Mouse (Mus musculus) heart, adult 2 months (tissue): ENCODE measurements around the gene Tmem120a. TPM values are rescaled to one million over a fixed set of nuclear protein-coding genes. Genes with fewer than 3 reads are reported as not detected.
A peak's percentile ranks its signal among the peaks of the same experiment; 100 is the strongest.

ENCODE experiments used
- DNase-seq, 2 experiments: peaks; one replicate each; pipeline ENCODE4 v3.0.0; 2021
- H3K27ac ChIP-seq: fragments of 200-600 bp; 2 replicates; pipeline ENCODE4 v1.8.1; 2022
- H3K27me3 ChIP-seq: fragments of 200-500 bp; 2 replicates; pipeline ENCODE4 v1.6.1; 2012; ENCODE audit warnings: mild to moderate bottlenecking, low read length, inconsistent platforms, mixed read lengths; ENCODE audit not compliant: control insufficient read depth, insufficient read depth
- H3K36me3 ChIP-seq: fragments of 200-500 bp; 2 replicates; pipeline ENCODE4 v1.6.1; 2012; ENCODE audit warnings: low read length, inconsistent platforms; ENCODE audit not compliant: control insufficient read depth, insufficient read depth
- H3K4me1 ChIP-seq: fragments of 200-500 bp; 2 replicates; pipeline ENCODE4 v1.6.1; 2011; ENCODE audit warnings: low read length; ENCODE audit not compliant: control insufficient read depth, insufficient read depth
- H3K4me3 ChIP-seq: fragments of 200-600 bp; 2 replicates; pipeline ENCODE4 v1.8.1; 2022
- H3K79me2 ChIP-seq: fragments of 200-500 bp; replicated peaks from 2 replicates; pipeline ENCODE4 v1.6.1; 2012; ENCODE audit warnings: mild to moderate bottlenecking, inconsistent platforms, low read length, moderate library complexity, mixed read lengths; ENCODE audit not compliant: control insufficient read depth, insufficient read depth
- H3K9ac ChIP-seq: fragments of 200-500 bp; 2 replicates; pipeline ENCODE4 v1.6.1; 2012; ENCODE audit warnings: low read depth, mild to moderate bottlenecking, control low read depth, inconsistent platforms, low read length, mixed read lengths
- CTCF ChIP-seq: fragments of 200-600 bp; IDR thresholded peaks from 2 replicates; pipeline ENCODE4 v1.8.1; 2022; ENCODE audit warnings: antibody characterized with exemption, mild to moderate bottlenecking, moderate library complexity
- EP300 ChIP-seq: fragments of 200-500 bp; IDR thresholded peaks from 2 replicates; pipeline ENCODE4 v1.6.1; 2011; ENCODE audit warnings: low read depth, low read length, control low read depth; ENCODE audit not compliant: insufficient read depth
- POLR2A ChIP-seq: fragments of 200-500 bp; IDR thresholded peaks from 2 replicates; pipeline ENCODE4 v1.6.1; 2011; ENCODE audit warnings: mild to moderate bottlenecking, low read depth, low read length, control low read depth; ENCODE audit not compliant: insufficient read depth
- WGBS: fragments of 180-500 bp; shearing (Covaris S2); methylation state at CpG from one replicate; pipeline ENCODE4 v1.1.7; 2018; 5-methylcytosine and 5-hydroxymethylcytosine counted together
- intact Hi-C: fragments of 180-260 bp; cut with DNase I; formaldehyde crosslinking; loops from one replicate; pipeline ENCODE4 v1.15.1; 2025
- long read RNA-seq: library from polyadenylated mRNA; stranded (forward); transcript quantifications from one replicate; pipeline ENCODE4 v2.0.0, GENCODE M21; 2021
- polyA plus RNA-seq: library from polyadenylated mRNA; depleted of rRNA; stranded (reverse); fragments of >200 nt; gene quantifications from 2 replicates; pipeline ENCODE4 v1.2.3, GENCODE M21; 2012; rRNA removed
- total RNA-seq, 2 experiments: library from RNA; stranded (reverse); gene quantifications; 2 replicates each; pipeline ENCODE4 v1.2.3; 2021

Tmem120a gene
- total RNA-seq, result 10 to 100 TPM; 13.6 to 19.3 TPM
- 18.5 and 27.3 TPM in 2 replicates for polyA plus RNA-seq
- long read RNA-seq, transcript Tmem120a-201 (12 exons, 1,559 nt), result major isoform, 34 of 39 reads
- long read RNA-seq, partial matches to known transcripts, result 2 of 39 reads
- long read RNA-seq, other reads (novel, unspliced or antisense), result 3 of 39 reads

- Histone ChIP-seq H3K27ac (peak within 1 kb of the TSS; percentile 88), H3K4me3 (peak within 1 kb of the TSS; percentile 99), H3K9ac (peak within 1 kb of the TSS; percentile 76), H3K36me3 (no peaks in the 10 kb centered on the region), H3K27me3 (no peaks in the 10 kb centered on the region), H3K79me2 (no peaks in the 10 kb centered on the region), H3K4me1 (peaks cover 3% of the 10 kb centered on the region)
- WGBS, result under 1% methylated on average over 60 of the region's 60 CpGs
- DNase-seq, result peak; percentile 97 to 98
- intact Hi-C loops, result loop anchor here (1.0 to 5.0 kb wide), 2 partner anchors 55 to 112 kb away; partner anchors contain the start of gene Rhbdd2
- TF ChIP-seq CTCF (no peak), POLR2A (peak; percentile 87), EP300 (0 out of 2 replicates have a peak, but pooled peaks have one; percentile 35)
Measured at GRCm38 (mm10) chr5:135743741-135744609, at the start of gene Tmem120a. Gene Tmem120a (minus strand): TSS chr5:135744448.

- Histone ChIP-seq H3K9ac (no peak overlapping the region), H3K36me3 (peaks cover 8% of the 10 kb centered on the region; the same call in 1 of the 2 replicates)
Measured at GRCm38 (mm10) chr5:135782901-135783300, 38.7 kb upstream of the Tmem120a start.

GRCm38 (mm10) chr5:135780331-135780730 is 36.1 kb upstream of the Tmem120a start:
- intact Hi-C loops, result no loop called here
- Histone ChIP-seq H3K4me1 (peaks cover 6% of the 10 kb centered on the region), H3K27ac (no peak overlapping the region; the same call in 1 of the 2 replicates), H3K27me3 (no peaks in the 10 kb centered on the region), H3K4me3 (peak overlapping the region; percentile 100), H3K79me2 (peaks cover 2% of the 10 kb centered on the region; the same call in 1 of the 2 replicates), H3K36me3 (peaks cover 8% of the 10 kb centered on the region; the same call in 1 of the 2 replicates), H3K9ac (no peak overlapping the region)
- no peak for DNase-seq
- TF ChIP-seq EP300 (no peak), POLR2A (no peak), CTCF (no peak)
- 32% methylated on average over 8 of the region's 8 CpGs for WGBS

More at GRCm38 (mm10) chr5:135782901-135783300, 38.7 kb upstream of the Tmem120a start:
- intact Hi-C loops, result no loop called here
- no peak overlapping the region for H3K27ac ChIP-seq
- peaks cover 5% of the 10 kb centered on the region for H3K4me1 ChIP-seq
- no peak overlapping the region for H3K4me3 ChIP-seq
- H3K79me2 ChIP-seq, result peaks cover 2% of the 10 kb centered on the region; the same call in 1 of the 2 replicates
- TF ChIP-seq POLR2A (no peak), EP300 (0 out of 2 replicates have a peak, but pooled peaks have one; percentile 3)
- no peaks in the 10 kb centered on the region for H3K27me3 ChIP-seq
- WGBS, result 55% methylated on average over 4 of the region's 4 CpGs
- DNase-seq, result no peak

- TF ChIP-seq CTCF (no peak), POLR2A (peak; percentile 99), EP300 (peak; percentile 77; the same call in 1 of the 2 replicates)
- Histone ChIP-seq H3K36me3 (peaks cover 8% of the 10 kb centered on the region; the same call in 1 of the 2 replicates), H3K27me3 (no peaks in the 10 kb centered on the region), H3K9ac (peak within 1 kb of the TSS; percentile 97), H3K4me1 (peaks cover 6% of the 10 kb centered on the region), H3K79me2 (peaks cover 2% of the 10 kb centered on the region; the same call in 1 of the 2 replicates), H3K27ac (peak within 1 kb of the TSS; percentile 97), H3K4me3 (peak within 1 kb of the TSS; percentile 100)
- WGBS, result under 1% methylated on average over 70 of the region's 70 CpGs
- intact Hi-C loops, result loop anchor here (1.0 to 5.0 kb wide), 3 partner anchors 28 to 231 kb away; partner anchors contain the start of genes Hip1 and Srrm3
- peak; percentile 96 to 99 for DNase-seq
Measured at GRCm38 (mm10) chr5:135778471-135779445, 34.5 kb upstream of the Tmem120a start, which contains the start of gene Mdh2. Gene Mdh2 (plus strand): TSS chr5:135778480.

- intact Hi-C loops, result loop anchor here (2.0 to 5.0 kb wide), 3 partner anchors 31 to 231 kb away; partner anchors contain the start of gene Hip1
- H3K27ac ChIP-seq, result peak within 1 kb of the TSS; percentile 97
- DNase-seq, result no peak
- peaks cover 2% of the 10 kb centered on the region; the same call in 1 of the 2 replicates for H3K79me2 ChIP-seq
- H3K9ac ChIP-seq, result peak within 1 kb of the TSS; percentile 97
- peaks cover 6% of the 10 kb centered on the region for H3K4me1 ChIP-seq
- TF ChIP-seq EP300, result no peak
- no peak for TF ChIP-seq CTCF
- no peak; the same call in 1 of the 2 replicates for TF ChIP-seq POLR2A
- peak within 1 kb of the TSS; percentile 100 for H3K4me3 ChIP-seq
- H3K36me3 ChIP-seq, result peaks cover 8% of the 10 kb centered on the region; the same call in 1 of the 2 replicates
- under 1% methylated on average over 45 of the region's 45 CpGs for WGBS
- H3K27me3 ChIP-seq, result no peaks in the 10 kb centered on the region
Measured at GRCm38 (mm10) chr5:135777796-135778470, 33.7 kb upstream of the Tmem120a start, which contains the start of gene Styxl1. Gene Styxl1 (minus strand): TSS chr5:135778385.
